Mouse (Mus musculus) CH12.LX (cell line): ENCODE data around the gene Schip1.

Experiments used
- SMC3 ChIP-seq: IDR thresholded peaks from 2 replicates; pipeline ENCODE4 v1.6.1; 2011; ENCODE audit warnings: low read depth, low read length, improper control_type of control experiment
- USF1 ChIP-seq: IDR thresholded peaks from 2 replicates; pipeline ENCODE4 v1.6.1; 2014; ENCODE audit warnings: low read depth, mild to moderate bottlenecking, inconsistent platforms, low read length, improper control_type of control experiment
- ZMIZ1 ChIP-seq: IDR thresholded peaks from 2 replicates; pipeline ENCODE4 v1.6.1; 2012; ENCODE audit warnings: low read depth, mild to moderate bottlenecking, inconsistent platforms, low read length, improper control_type of control experiment

DNA sequence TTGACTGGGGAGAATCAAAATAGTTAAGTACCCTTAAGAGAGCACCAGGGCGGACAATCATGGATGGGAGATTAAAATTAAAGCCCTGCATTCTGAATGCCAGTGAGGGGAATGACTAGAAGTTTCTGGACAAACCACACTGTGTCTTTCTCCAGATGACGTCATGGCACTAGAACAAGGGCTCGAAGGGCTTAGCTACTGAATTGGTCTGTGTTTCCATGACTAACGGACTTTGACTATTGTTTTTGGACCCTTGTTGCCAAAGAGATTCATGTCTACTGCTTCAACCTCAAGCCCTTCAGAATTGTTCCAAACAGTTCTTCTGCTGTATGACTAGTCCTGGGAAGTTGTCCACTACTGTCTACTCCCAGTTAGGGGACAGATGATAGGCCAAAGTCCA lies 467.3 kb downstream of the Schip1 start:
- TF ChIP-seq ZMIZ1 (no peak), USF1 (no peak), SMC3 (no peak)
